Mouse (Mus musculus) megakaryocyte, embryonic 14.5 days (primary cell): Measurements from ENCODE around the gene Sgip1. TPM values are rescaled to one million over a fixed set of nuclear protein-coding genes. Genes with fewer than 3 reads are reported as not detected.

Source experiments
- H3K27me3 ChIP-seq: replicated peaks from 2 replicates; pipeline ENCODE3; 2012; ENCODE audit warnings: inconsistent platforms
- H3K36me3 ChIP-seq: replicated peaks from 2 replicates; pipeline ENCODE3; 2012; ENCODE audit warnings: low read length, inconsistent platforms, mixed read lengths
- H3K4me1 ChIP-seq: 2 replicates; pipeline ENCODE4 v1.6.1; 2012; ENCODE audit warnings: inconsistent platforms
- H3K4me3 ChIP-seq: replicated peaks from 2 replicates; pipeline ENCODE3; 2012; ENCODE audit warnings: moderate library complexity, mild to moderate bottlenecking, inconsistent platforms
- H3K9me3 ChIP-seq: 2 replicates; pipeline ENCODE4 v1.6.1; 2012; ENCODE audit warnings: inconsistent platforms
- FLI1 ChIP-seq: IDR thresholded peaks from 2 replicates; pipeline ENCODE4 v1.6.1; 2012; ENCODE audit warnings: low read length, inconsistent platforms, mixed read lengths
- GATA1 ChIP-seq: IDR thresholded peaks from 3 replicates; pipeline ENCODE4 v1.6.1; 2012; ENCODE audit warnings: mixed read lengths, low read length, inconsistent platforms, borderline replicate concordance
- polyA plus RNA-seq: library from polyadenylated mRNA; stranded (reverse); fragments of >175 nt; gene quantifications from 2 replicates; pipeline ENCODE4 v1.2.3, GENCODE M21; 2012; ENCODE audit warnings: low replicate concordance; ENCODE audit not compliant: insufficient read depth

Sgip1 gene
- polyA plus RNA-seq, 1 experiment = not detected

- no peaks in the 10 kb centered on the region for H3K27me3 ChIP-seq
- H3K9me3 ChIP-seq = no peaks in the 10 kb centered on the region
- no peak for TF ChIP-seq FLI1
- TF ChIP-seq GATA1 = no peak
- H3K4me3 ChIP-seq = no peak overlapping the region
- H3K4me1 ChIP-seq = no peaks in the 10 kb centered on the region
- no peaks in the 10 kb centered on the region for H3K36me3 ChIP-seq
Observed at GRCm38 (mm10) chr4:102753334-102754090, 12.4 kb downstream of the Sgip1 start.

GRCm38 (mm10) chr4:102759095-102759890 is 18.2 kb downstream of the Sgip1 start:
- Histone ChIP-seq H3K9me3 (no peaks in the 10 kb centered on the region), H3K27me3 (peaks cover 22% of the 10 kb centered on the region), H3K36me3 (no peaks in the 10 kb centered on the region), H3K4me3 (peak overlapping the region; percentile 70), H3K4me1 (peaks cover 11% of the 10 kb centered on the region)
- TF ChIP-seq FLI1 (no peak), GATA1 (no peak)

- Histone ChIP-seq H3K36me3 (no peaks in the 10 kb centered on the region), H3K4me1 (peaks cover 11% of the 10 kb centered on the region), H3K9me3 (no peaks in the 10 kb centered on the region), H3K4me3 (peak overlapping the region; percentile 85), H3K27me3 (peaks cover 22% of the 10 kb centered on the region)
- TF ChIP-seq GATA1 (no peak), FLI1 (no peak)
Observed at GRCm38 (mm10) chr4:102760042-102760821, 19.1 kb downstream of the Sgip1 start.

- peaks cover 22% of the 10 kb centered on the region for H3K27me3 ChIP-seq
- H3K36me3 ChIP-seq = no peaks in the 10 kb centered on the region
- peaks cover 11% of the 10 kb centered on the region for H3K4me1 ChIP-seq
- TF ChIP-seq FLI1 (no peak), GATA1 (no peak)
- H3K9me3 ChIP-seq = no peaks in the 10 kb centered on the region
- no peak overlapping the region for H3K4me3 ChIP-seq
Observed at GRCm38 (mm10) chr4:102762075-102762474, 21.0 kb downstream of the Sgip1 start.

- no peaks in the 10 kb centered on the region for H3K4me1 ChIP-seq
- TF ChIP-seq GATA1 (no peak), FLI1 (no peak)
- H3K4me3 ChIP-seq = no peak overlapping the region
- no peaks in the 10 kb centered on the region for H3K27me3 ChIP-seq
- H3K36me3 ChIP-seq = no peaks in the 10 kb centered on the region
- H3K9me3 ChIP-seq = no peaks in the 10 kb centered on the region
Observed at GRCm38 (mm10) chr4:102769070-102769469, 28.0 kb downstream of the Sgip1 start.

GRCm38 (mm10) chr4:102769936-102770335 is 28.8 kb downstream of the Sgip1 start:
- H3K36me3 ChIP-seq = no peaks in the 10 kb centered on the region
- no peaks in the 10 kb centered on the region for H3K4me1 ChIP-seq
- H3K9me3 ChIP-seq = no peaks in the 10 kb centered on the region
- H3K4me3 ChIP-seq = no peak overlapping the region
- TF ChIP-seq GATA1 = no peak
- TF ChIP-seq FLI1 = no peak
- H3K27me3 ChIP-seq = no peaks in the 10 kb centered on the region

- H3K9me3 ChIP-seq = no peaks in the 10 kb centered on the region
- no peaks in the 10 kb centered on the region for H3K36me3 ChIP-seq
- TF ChIP-seq GATA1 (no peak), FLI1 (no peak)
- no peak overlapping the region for H3K4me3 ChIP-seq
- H3K27me3 ChIP-seq = no peaks in the 10 kb centered on the region
- H3K4me1 ChIP-seq = no peaks in the 10 kb centered on the region
Observed at GRCm38 (mm10) chr4:102771598-102772357, 30.7 kb downstream of the Sgip1 start.

- TF ChIP-seq FLI1 = no peak
- no peak for TF ChIP-seq GATA1
- Histone ChIP-seq H3K9me3 (no peaks in the 10 kb centered on the region), H3K4me3 (no peak overlapping the region), H3K27me3 (no peaks in the 10 kb centered on the region), H3K4me1 (no peaks in the 10 kb centered on the region), H3K36me3 (no peaks in the 10 kb centered on the region)
Observed at GRCm38 (mm10) chr4:102773225-102773624, 32.1 kb downstream of the Sgip1 start.

- H3K27me3 ChIP-seq = no peaks in the 10 kb centered on the region
- H3K9me3 ChIP-seq = no peaks in the 10 kb centered on the region
- no peak overlapping the region for H3K4me3 ChIP-seq
- no peaks in the 10 kb centered on the region for H3K36me3 ChIP-seq
- TF ChIP-seq FLI1 (no peak), GATA1 (no peak)
- H3K4me1 ChIP-seq = no peaks in the 10 kb centered on the region
Observed at GRCm38 (mm10) chr4:102773841-102774240, 32.7 kb downstream of the Sgip1 start.
